Mouse (Mus musculus): Measurements from ENCODE around the gene Vmn1r132. TPM values are rescaled to one million over a fixed set of nuclear protein-coding genes. Genes with fewer than 3 reads are reported as not detected.
"Not testable (repeated sequence)": the region's sequence is repeated elsewhere in the genome, so short reads cannot be mapped to it uniquely, and the experiment has no call there.

Vmn1r132 gene
- polyA plus RNA-seq (2015; fragmentation: Nextera tagmentation; extraction: Ambion mirVana): not detected in 2 replicates

DNA sequence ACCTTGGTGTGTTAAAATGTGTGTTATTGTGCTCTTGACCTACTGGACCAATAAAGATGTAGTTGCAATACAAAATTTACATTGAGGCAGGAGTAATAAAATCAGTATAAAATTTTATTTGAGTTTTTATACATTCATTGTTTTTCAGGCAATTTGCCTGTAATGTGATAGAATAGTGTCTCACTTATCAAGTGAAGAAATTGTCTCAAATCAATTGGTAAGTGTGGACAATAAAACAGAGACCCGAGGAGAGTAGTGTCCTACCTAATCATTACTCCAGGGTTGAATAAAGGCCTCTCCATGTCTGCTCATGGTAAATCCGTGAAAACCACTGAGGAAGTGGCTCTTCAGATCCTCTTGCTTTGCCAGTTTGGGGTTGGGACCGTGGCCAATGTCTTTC is at the start of gene Vmn1r132:
Gene Vmn1r132, plus strand, starts transcription at position 301 of the 400 bp plus-strand sequence.
- H3K36me3 ChIP-seq; H3K4me2 ChIP-seq (replicated peaks); H3K27ac ChIP-seq; H3K4me3 ChIP-seq (replicated peaks); H3K9ac ChIP-seq; ATAC-seq; H3K27me3 ChIP-seq (replicated peaks); H3K9me3 ChIP-seq; H3K4me1 ChIP-seq (replicated peaks): not testable (repeated sequence)
- no CpG with 5 or more reads among the region's 3 CpGs for WGBS

Other genes starting within 250 kb of the Vmn1r132 start
- not detected in 2 replicates for gene Gm6882, start 181.3 kb upstream of the Vmn1r132 start, polyA plus RNA-seq (2015; fragmentation: Nextera tagmentation; extraction: Ambion mirVana)
- gene Vmn1r130, start 102.3 kb upstream of the Vmn1r132 start, polyA plus RNA-seq (2015; fragmentation: Nextera tagmentation; extraction: Ambion mirVana): not detected in 2 replicates
- gene Vmn1r131, start 68.0 kb upstream of the Vmn1r132 start, polyA plus RNA-seq (2015; fragmentation: Nextera tagmentation; extraction: Ambion mirVana): not detected in 2 replicates
- gene Gm4175, start 147.4 kb downstream of the Vmn1r132 start, polyA plus RNA-seq (2015; fragmentation: Nextera tagmentation; extraction: Ambion mirVana): not detected in 2 replicates
- gene Gm4177, start 182.6 kb downstream of the Vmn1r132 start, polyA plus RNA-seq (2015; fragmentation: Nextera tagmentation; extraction: Ambion mirVana): not detected in 2 replicates
- not detected in 2 replicates for gene Vmn1r135, start 218.3 kb downstream of the Vmn1r132 start, polyA plus RNA-seq (2015; fragmentation: Nextera tagmentation; extraction: Ambion mirVana)
- gene Gm5725, start 230.2 kb downstream of the Vmn1r132 start, polyA plus RNA-seq (2015; fragmentation: Nextera tagmentation; extraction: Ambion mirVana): not detected in 2 replicates

Data from intestine, embryonic 15.5 days (tissue).